Mouse (Mus musculus): Measurements from ENCODE around the gene Mbd3. TPM values are rescaled to one million over a fixed set of nuclear protein-coding genes. Genes with fewer than 3 reads are reported as not detected.

Mbd3 gene
- total RNA-seq, 1 experiment from 2014 or later = 89.6 TPM

Other genes with a start within 250 kb of the Mbd3 start
- 93.6 and 143 TPM in 2 replicates for gene Cirbp, start 233.6 kb downstream of the Mbd3 start, total RNA-seq (2017)
- gene 1600002K03Rik, start 226.6 kb downstream of the Mbd3 start, total RNA-seq (2017) = 9.1 and 26.2 TPM in 2 replicates
- gene Efna2, start 220.1 kb downstream of the Mbd3 start, total RNA-seq (2017) = not detected in 2 replicates
- gene Mum1, start 173.1 kb downstream of the Mbd3 start, total RNA-seq (2017) = 43.0 and 47.5 TPM in 2 replicates
- gene Ndufs7, start 150.4 kb downstream of the Mbd3 start, total RNA-seq (2017) = 79.6 and 101 TPM in 2 replicates
- gene Gamt, start 138.5 kb downstream of the Mbd3 start, total RNA-seq (2017) = 0.81 and 1.8 TPM in 2 replicates
- gene Dazap1, start 138.1 kb downstream of the Mbd3 start, total RNA-seq (2017) = 150 and 329 TPM in 2 replicates
- 2,831 and 3,208 TPM in 2 replicates for gene Rps15, start 107.1 kb downstream of the Mbd3 start, total RNA-seq (2017)
- gene Apc2, start 103.6 kb downstream of the Mbd3 start, total RNA-seq (2017) = 0.30 and 0.75 TPM in 2 replicates
- 8.5 and 17.6 TPM in 2 replicates for gene 2310011J03Rik, start 79.0 kb downstream of the Mbd3 start, total RNA-seq (2017)
- gene Pcsk4, start 70.1 kb downstream of the Mbd3 start, total RNA-seq (2017) = 2.9 and 3.1 TPM in 2 replicates
- gene Reep6, start 69.6 kb downstream of the Mbd3 start, total RNA-seq (2017) = 2.1 and 2.9 TPM in 2 replicates
- gene Adamtsl5, start 51.1 kb downstream of the Mbd3 start, total RNA-seq (2017) = 0.25 and 0.40 TPM in 2 replicates
- not detected in 2 replicates for gene Plk5, start 43.1 kb downstream of the Mbd3 start, total RNA-seq (2017)
- 8.8 and 9.9 TPM in 2 replicates for gene Mex3d, start 11.9 kb downstream of the Mbd3 start, total RNA-seq (2017)
- gene Uqcr11, start 7.3 kb upstream of the Mbd3 start, total RNA-seq (2017) = 94.4 and 127 TPM in 2 replicates
- 52.6 and 54.4 TPM in 2 replicates for gene Tcf3, start 34.1 kb upstream of the Mbd3 start, total RNA-seq (2017)
- gene Onecut3, start 95.3 kb upstream of the Mbd3 start, total RNA-seq (2017) = not detected in 2 replicates
- gene Atp8b3, start 139.6 kb upstream of the Mbd3 start, total RNA-seq (2017) = not detected in 2 replicates
- gene Rexo1, start 162.0 kb upstream of the Mbd3 start, total RNA-seq (2017) = 13.9 and 19.2 TPM in 2 replicates
- gene Klf16, start 177.8 kb upstream of the Mbd3 start, total RNA-seq (2017) = 5.3 and 9.9 TPM in 2 replicates
- gene Abhd17a, start 190.8 kb upstream of the Mbd3 start, total RNA-seq (2017) = 16.3 and 20.9 TPM in 2 replicates
- gene Scamp4, start 203.3 kb upstream of the Mbd3 start, total RNA-seq (2017) = 7.4 and 9.6 TPM in 2 replicates
- 0.94 TPM in 1 of 2 replicates, not detected in the other for gene Adat3, start 203.3 kb upstream of the Mbd3 start, total RNA-seq (2017)
- gene Gm49322, start 206.5 kb upstream of the Mbd3 start, total RNA-seq (2017) = 0.31 and 0.60 TPM in 2 replicates
- gene Csnk1g2, start 223.3 kb upstream of the Mbd3 start, total RNA-seq (2017) = 184 and 239 TPM in 2 replicates

Measured in hematopoietic stem cell, adult 5-6 weeks (primary cell).